Mouse (Mus musculus) layer of hippocampus, adult 9-11 months (tissue): Measurements from ENCODE around the gene Ostf1.

Experiments used
- DNase-seq: peaks from one replicate; pipeline ENCODE4 v3.0.0; 2022

The Ostf1 gene

DNA sequence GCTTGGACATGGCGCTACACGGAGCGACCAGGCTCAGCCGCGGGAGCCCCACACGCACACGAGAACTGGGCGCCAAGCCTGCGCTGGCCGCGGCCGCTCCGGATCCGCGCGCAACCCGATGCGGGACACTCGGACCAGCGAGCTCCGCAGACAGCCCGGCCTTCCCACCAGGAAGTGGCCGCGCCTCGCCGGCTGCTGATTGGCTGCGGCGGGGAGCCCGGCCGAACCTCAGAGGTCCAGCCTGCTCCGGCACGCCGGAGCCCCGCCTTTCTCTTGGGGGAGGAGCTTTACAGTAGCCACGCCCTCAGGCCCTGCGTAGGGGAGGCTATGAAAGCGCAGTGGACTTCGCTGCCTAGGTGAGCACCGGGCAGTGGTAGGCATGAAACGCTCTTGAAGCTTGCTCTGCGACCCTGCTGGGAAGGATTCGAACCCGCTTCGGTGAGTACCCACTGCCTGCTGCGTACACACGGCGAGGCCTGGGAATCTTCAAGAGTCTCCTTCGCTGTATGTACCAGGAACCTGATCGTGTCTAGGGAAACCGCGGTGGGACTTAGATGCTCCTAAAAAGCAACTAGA, at the start of gene Ostf1, which contains the start of gene Nmrk1:
Gene Ostf1 (minus strand): TSS at position 180 of the 576 bp plus-strand sequence.
Gene Nmrk1 (plus strand): TSS at position 307 of the 576 bp plus-strand sequence.
- DNase-seq: peak; percentile 95

- DNase-seq: no peak
Observed at GRCm38 (mm10) chr19:18673116-18673515, 41.5 kb upstream of the Ostf1 start.

DNA sequence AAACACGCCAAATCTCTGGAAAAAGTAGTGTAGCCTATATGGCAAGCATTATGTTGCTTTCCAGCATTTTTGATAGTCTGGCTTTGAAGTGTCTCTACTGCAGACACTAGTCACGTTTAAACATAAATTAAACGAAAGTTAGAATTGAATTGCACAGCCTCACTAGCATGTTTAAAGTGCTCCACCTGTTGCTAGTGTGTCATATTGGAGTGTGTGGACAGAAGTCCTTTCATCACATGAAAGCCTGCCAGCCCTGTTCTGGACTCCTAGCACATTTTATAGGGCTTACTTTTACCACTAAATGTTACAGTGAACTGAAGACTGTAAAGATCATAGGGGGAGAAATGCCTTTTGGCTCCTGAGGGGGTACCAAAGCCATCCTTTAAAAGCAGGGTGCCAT, 40.9 kb upstream of the Ostf1 start:
- DNase-seq: no peak

- DNase-seq: peak; percentile 20
Observed at GRCm38 (mm10) chr19:18671056-18671741, 39.6 kb upstream of the Ostf1 start.

- DNase-seq: peak; percentile 99
Observed at GRCm38 (mm10) chr19:18670608-18671007, 39.0 kb upstream of the Ostf1 start, which contains the start of gene Carnmt1. Gene Carnmt1, plus strand, starts transcription at chr19:18670764.

GRCm38 (mm10) chr19:18669551-18669950, 37.9 kb upstream of the Ostf1 start:
- no peak for DNase-seq

DNA sequence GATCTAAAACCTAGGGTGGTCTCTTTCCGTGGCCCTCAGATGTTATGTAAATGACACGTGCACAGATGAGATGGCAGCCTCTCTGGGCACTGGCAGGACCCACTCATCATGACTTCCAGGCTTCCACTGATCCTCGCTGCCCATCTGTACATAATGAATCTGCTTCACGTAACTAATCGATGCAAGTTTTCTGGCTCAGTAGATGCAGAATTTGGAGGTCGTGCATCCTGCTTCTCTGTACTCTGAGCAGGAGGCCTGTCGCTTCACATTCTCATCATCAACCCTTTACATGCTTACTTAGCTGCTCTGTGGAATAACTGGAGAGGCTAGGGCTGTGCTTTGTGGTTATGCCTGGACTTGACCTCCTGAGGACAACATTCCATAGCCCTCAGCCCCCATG, 35.3 kb upstream of the Ostf1 start:
- DNase-seq: no peak

DNA sequence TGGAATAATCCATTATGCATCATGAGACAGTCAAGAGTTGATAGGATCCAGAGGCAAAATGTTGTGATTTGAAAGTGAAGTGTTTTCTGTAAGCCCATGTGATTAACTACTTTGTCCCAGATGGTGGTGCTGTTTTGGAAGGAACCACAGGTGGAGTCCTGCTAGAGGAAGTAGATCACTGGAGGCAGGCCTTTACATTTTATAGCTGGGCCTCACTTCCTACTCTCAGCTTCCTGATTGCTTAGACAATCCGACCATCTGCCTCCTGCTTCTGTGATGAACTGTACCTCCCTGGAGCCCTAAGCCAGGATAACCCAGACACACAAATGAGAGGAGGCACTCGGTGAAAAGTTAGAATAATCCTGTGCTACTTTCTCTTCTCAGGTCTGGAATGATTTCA, 32.3 kb upstream of the Ostf1 start:
- no peak for DNase-seq

GRCm38 (mm10) chr19:18661683-18662082, 30.1 kb upstream of the Ostf1 start:
- DNase-seq: no peak

DNA sequence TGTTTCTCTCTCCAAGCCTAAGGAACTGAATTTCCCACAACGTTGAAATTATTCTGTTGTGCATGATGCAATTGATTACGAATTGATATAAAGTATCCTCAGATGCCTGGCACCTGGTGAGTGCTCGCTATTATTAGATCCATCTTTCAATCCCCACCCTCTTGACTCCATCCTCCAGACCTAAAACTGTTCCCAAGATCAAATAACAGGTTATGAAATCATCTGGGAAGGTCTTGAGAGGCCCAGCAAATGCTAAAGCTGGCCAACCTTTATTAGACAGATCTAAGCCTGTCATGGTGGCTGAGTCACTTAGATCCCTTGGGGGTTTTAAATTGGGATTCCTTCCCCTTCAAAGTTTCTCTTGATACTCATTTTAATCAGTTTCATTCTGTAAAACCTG, 28.8 kb upstream of the Ostf1 start:
- no peak for DNase-seq

DNA sequence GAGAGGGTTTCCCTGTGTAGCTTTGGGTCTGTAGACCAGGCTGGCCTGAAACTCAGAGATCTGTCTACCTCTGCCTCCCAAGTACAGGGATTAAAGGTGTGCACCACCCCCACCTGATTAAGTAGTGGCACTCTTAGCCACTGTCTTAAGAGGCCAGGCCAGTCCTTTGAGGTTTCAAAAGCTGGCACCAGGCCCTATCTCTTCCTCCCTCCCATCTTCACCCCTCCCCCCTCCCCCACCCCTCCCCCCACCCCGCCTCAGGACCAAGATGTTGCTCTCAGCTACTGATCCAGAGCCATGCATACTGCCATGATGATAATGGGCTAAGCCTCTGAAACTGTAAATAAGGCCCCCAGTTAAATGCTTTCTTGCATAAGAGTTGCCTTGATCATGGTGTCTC, 27.7 kb upstream of the Ostf1 start:
- no peak for DNase-seq

GRCm38 (mm10) chr19:18658473-18658872, 26.9 kb upstream of the Ostf1 start:
- no peak for DNase-seq

DNA sequence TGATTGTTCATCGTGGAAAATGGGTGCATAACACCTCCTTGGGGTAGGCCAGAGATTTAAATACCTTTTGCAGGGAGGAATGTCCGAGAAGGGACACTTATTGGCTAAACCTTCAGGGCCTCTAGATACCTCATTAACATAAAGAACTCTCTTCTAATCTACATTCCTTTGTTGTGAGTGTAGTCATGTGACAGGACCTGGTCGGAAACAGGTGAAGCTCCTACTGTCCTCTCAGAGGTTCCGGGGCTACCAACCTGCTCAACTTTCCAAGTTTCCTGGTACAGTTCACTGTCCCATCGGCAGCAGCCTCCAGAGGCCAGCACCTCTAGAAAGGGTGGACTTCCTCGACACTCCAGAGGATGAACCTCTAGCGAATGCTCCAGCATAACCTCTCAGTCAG, 24.4 kb upstream of the Ostf1 start:
- no peak for DNase-seq

DNA sequence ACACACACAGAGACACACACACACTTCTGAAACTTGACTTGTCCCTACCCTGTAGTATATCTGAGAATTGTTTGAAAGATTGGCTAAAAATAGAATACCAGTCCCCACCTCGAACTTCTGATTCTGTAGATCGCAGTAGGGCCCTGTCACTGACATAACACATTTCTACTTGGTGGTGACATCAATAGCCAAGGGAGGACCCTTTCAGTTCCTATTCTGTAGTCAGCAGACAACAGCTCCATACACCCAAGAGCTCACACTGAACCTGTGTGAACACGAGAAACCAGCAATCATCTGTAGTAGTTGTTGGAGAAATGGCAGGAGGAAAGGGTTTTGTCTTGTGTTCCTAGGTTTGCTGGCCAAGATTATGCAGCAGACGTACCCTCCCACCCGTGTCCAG, 23.4 kb upstream of the Ostf1 start:
- no peak for DNase-seq

DNA sequence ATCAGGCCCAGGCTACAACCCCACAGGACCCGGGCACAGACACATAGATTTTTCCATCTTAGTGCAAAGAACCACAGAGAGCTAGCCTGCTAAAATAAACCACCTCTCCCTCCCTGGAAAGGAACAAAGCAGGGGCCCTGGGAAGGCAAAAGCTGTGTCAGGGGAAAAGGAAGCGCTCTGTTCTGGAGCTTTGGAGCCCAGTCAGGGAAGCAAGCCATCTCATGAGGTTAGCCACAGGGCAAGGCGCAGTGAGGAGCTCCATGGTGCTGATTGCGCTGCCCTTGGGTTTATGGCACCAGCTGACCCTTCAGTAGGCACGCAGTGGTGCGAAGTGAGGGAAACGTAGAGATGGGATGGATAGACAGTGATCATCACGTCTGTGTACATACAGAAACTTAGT, 22.7 kb upstream of the Ostf1 start:
- DNase-seq: no peak

DNA sequence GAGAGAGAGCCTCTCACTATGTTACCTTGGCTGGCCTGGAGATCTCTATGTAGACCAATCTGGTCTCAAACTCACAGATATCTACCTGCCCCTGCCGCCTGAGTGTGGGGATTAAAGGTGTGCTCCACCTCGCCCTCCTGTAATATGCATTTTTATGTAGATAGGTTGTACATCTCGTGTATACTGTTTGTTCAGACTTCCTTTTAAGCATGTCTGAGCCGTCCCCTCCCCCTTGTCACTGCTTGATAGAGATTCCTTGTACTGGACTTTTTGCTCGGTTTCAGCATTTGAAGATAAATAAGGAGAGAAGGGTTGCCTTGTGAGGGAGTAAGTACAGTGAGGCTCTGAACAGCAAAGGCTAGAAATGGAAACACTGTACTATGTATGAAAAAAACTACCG, 21.4 kb upstream of the Ostf1 start:
- DNase-seq: no peak

- DNase-seq: no peak
Observed at GRCm38 (mm10) chr19:18652592-18652991, 21.0 kb upstream of the Ostf1 start.

GRCm38 (mm10) chr19:18650473-18650872, 18.9 kb upstream of the Ostf1 start:
- no peak for DNase-seq

DNA sequence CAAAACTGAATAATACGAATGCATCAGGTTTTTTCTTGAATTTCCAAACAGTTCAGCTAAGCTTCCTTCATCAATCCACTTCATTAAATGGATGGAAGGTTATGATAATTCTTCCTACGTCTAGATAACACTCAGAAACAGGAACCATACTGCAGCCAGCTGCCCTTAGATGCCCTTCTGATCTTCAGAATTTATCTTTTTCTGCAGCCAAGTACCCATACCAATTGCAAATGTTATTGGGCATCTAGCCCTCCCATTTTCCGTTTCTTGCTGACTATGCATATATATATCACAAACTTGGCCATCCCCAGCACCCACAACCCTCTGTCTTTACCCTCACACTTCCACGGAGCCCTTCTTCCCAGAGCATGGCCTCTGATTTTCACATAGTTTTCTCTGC, 18.3 kb upstream of the Ostf1 start:
- DNase-seq: no peak

GRCm38 (mm10) chr19:18648558-18648945, 16.9 kb upstream of the Ostf1 start:
- DNase-seq: no peak

- no peak for DNase-seq
Observed at GRCm38 (mm10) chr19:18647775-18648557, 16.3 kb upstream of the Ostf1 start.

DNA sequence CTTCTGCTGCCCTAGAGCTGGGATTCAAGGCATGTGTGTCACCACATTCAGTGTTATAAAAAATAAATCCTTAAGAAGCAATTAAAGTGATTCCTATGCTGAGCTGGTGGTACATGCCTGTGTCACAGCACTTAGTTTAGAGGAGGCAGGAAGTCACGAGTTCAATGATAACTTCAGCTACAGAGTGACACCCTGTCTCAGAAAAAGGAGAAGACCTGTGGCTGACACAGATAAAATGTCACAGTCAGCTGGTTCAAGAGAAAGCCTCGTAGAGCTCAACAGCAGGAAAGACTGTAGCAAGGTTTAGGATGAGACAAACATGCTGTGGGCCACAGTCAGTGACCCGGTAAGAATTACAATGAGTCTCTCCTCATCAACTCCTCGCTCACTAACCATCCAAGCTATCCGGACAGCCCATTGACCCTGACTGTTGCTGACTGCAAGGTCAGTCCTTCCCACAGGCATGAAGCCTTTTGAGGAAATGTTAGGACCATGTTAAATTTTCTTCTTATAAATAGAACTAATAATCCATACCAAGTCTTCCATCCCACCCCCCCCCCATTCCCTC, 15.3 kb upstream of the Ostf1 start:
- no peak for DNase-seq

- DNase-seq: no peak
Observed at GRCm38 (mm10) chr19:18646397-18646796, 14.8 kb upstream of the Ostf1 start.

DNA sequence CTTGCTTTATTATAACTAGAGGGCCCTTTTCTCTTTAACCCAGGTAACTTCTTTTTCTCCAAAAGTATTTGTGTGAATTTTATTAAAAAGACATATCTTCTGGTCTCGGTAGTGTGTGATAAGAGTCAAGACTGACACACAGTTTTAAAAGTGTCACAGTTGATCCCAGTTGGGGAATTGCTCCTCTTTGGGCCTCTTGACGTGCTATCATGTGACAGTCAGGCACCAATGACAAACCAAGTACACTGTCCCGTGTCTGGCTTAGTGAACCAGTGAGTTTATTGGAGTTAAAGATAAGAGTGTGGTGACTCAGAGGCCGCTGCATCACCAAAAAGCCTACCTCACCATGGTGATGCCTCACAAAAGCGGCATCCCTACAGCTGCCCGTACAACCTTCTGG, 12.5 kb upstream of the Ostf1 start:
- no peak for DNase-seq
